Mouse (Mus musculus): Measurements from ENCODE around the gene Il13.

DNA sequence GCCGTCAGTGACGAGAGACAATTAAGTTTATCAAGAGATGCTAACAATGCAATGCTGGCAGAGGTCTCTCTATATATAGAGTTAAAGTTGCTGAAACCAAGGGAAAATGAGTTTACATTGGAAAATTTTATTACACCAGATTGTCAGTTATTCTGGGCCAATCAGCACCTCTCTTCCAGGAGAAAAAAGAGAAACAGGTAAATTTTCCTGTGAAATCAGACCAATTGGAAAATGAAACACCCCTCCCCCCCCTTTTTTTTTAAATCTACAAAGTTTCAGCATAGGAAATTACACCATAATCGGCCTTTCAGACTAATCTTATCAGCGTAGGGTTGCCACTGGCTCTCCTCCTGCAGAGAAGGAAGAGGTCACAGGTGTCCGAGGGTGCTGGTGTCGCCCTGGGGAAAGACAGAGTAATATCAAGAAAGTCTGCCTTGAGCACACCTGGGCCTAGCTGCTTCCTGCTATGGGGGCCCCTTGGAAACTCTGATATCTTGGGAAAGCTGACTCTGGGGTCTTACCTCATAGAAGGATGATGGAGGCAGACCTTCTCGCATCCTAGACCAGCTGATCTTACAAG, 15.8 kb downstream of the Il13 start, which contains the start of gene Il4:
- TF ChIP-seq EP300 (IDR thresholded peaks at IDR 0.05; ENCODE audit: insufficient read depth, low read depth, low read length) (no peak), POLR2A (IDR thresholded peaks at IDR 0.05; ENCODE audit: insufficient read depth, low read depth, low read length) (no peak), CTCF (IDR thresholded peaks at IDR 0.05) (no peak)
